In genomic region chr16:18452361-18452862, GRCm38 (mm10) we compare ENCODE assay signal across 14 mouse cellular contexts. TPM values are rescaled to one million over a fixed set of nuclear protein-coding genes. Genes with fewer than 3 reads are reported as not detected.
DNase-seq lines count a peak whose midpoint lies in the region; ATAC-seq and TF ChIP-seq lines count a peak whose summit lies in the region.
"Had no signal": no experiment of that assay in that cellular context is flagged by ENCODE, and none has a peak within 500 bp of the region (broad histone marks: within the 10 kb centered on the region; RNA-seq: fewer than 3 reads in every experiment).

No protein-coding gene starts in this region.

- no peak for TF ChIP-seq CTCF in forebrain, postnatal 0 days (IDR thresholded peaks at IDR 0.05; ENCODE audit: low read depth)

- WGBS in forebrain, embryonic 15.5 days = 71% methylated on average over 8 of the region's 8 CpGs
- WGBS in forebrain, postnatal 0 days = 71% methylated on average over 8 of the region's 8 CpGs

- H3K4me2 ChIP-seq in forebrain, embryonic 15.5 days (replicated peaks) = no peak overlapping the region
- no peak overlapping the region for H3K4me2 ChIP-seq in forebrain, postnatal 0 days (ENCODE audit: low read depth)
- H3K4me2 ChIP-seq: neural tube, embryonic 12.5 days had no signal

- no peak overlapping the region for H3K4me3 ChIP-seq in forebrain, embryonic 15.5 days
- H3K4me3 ChIP-seq in forebrain, postnatal 0 days (ENCODE audit: low read depth, low read length) = no peak overlapping the region
- H3K4me3 ChIP-seq: midbrain, embryonic 10.5 days; neural tube, embryonic 12.5 days had no signal

- peaks cover 4% of the 10 kb centered on the region; the same call in 1 of the 2 replicates for H3K36me3 ChIP-seq in forebrain, embryonic 15.5 days
- H3K36me3 ChIP-seq in forebrain, postnatal 0 days (ENCODE audit: insufficient read depth) = peaks cover 14% of the 10 kb centered on the region; the same call in 1 of the 2 replicates
- H3K36me3 ChIP-seq: neural tube, embryonic 12.5 days had no signal

- H3K27me3 ChIP-seq in forebrain, embryonic 15.5 days = no peaks in the 10 kb centered on the region
- no peaks in the 10 kb centered on the region for H3K27me3 ChIP-seq in forebrain, postnatal 0 days (ENCODE audit: insufficient read depth, low read length)
- H3K27me3 ChIP-seq: neural tube, embryonic 12.5 days had no signal

- ATAC-seq in forebrain, embryonic 15.5 days (replicated peaks) = no peak
- no peak for ATAC-seq in forebrain, postnatal 0 days

- DNase-seq in forebrain, postnatal 0 days = no peak
- DNase-seq in right cerebral cortex, postnatal 25 days = peak; percentile 49
- no peak for DNase-seq in right cerebral cortex, postnatal 10 days (ENCODE audit: low spot score in 2 of 2)
- peak; percentile 49 for DNase-seq in layer of hippocampus, adult 11-12 months (ENCODE audit: low spot score)
- DNase-seq in spleen, postnatal 36 days (ENCODE audit: low spot score in 2 of 2) = no peak
- DNase-seq in kidney, adult 8-10 months = no peak
- DNase-seq in T-cell, adult 2 months (ENCODE audit: low spot score) = no peak
- DNase-seq: gastrocnemius, postnatal 14 days; heart, postnatal 36 days; lung, adult 2 months; spleen, adult 18-20 months had no signal

- H3K9ac ChIP-seq in forebrain, embryonic 15.5 days (replicated peaks) = no peak overlapping the region
- no peak overlapping the region for H3K9ac ChIP-seq in forebrain, postnatal 0 days
- H3K9ac ChIP-seq: neural tube, embryonic 12.5 days had no signal

- H3K9me3 ChIP-seq in forebrain, embryonic 15.5 days = no peaks in the 10 kb centered on the region
- no peaks in the 10 kb centered on the region for H3K9me3 ChIP-seq in forebrain, postnatal 0 days (ENCODE audit: low read length)
- H3K9me3 ChIP-seq: midbrain, embryonic 10.5 days; neural tube, embryonic 12.5 days had no signal

- peaks cover 10% of the 10 kb centered on the region for H3K4me1 ChIP-seq in forebrain, embryonic 15.5 days
- H3K4me1 ChIP-seq in forebrain, postnatal 0 days (ENCODE audit: insufficient read depth) = no peaks in the 10 kb centered on the region

- 0 out of 2 replicates have a peak overlapping the region, but pooled peaks have one; percentile 4 for H3K27ac ChIP-seq in forebrain, embryonic 15.5 days (replicated peaks)
- H3K27ac ChIP-seq in forebrain, postnatal 0 days (ENCODE audit: low read depth, low read length) = no peak overlapping the region
- H3K27ac ChIP-seq: neural tube, embryonic 12.5 days had no signal

RNA-seq across cellular contexts. Expression of gene Comt, which starts 25.8 kb away (rescaled TPM):
- 83.0 and 84.4 TPM in 2 replicates for polyA plus RNA-seq in forebrain, embryonic 15.5 days (2015; fragmentation: Nextera tagmentation; extraction: Ambion mirVana)
- 65.6 and 68.4 TPM in 2 replicates for total RNA-seq in forebrain, postnatal 0 days (2014; rRNA removed)
- 79.9 and 105 TPM in 2 replicates for polyA plus RNA-seq in forebrain, postnatal 0 days (2015; fragmentation: Nextera tagmentation; extraction: Ambion mirVana)

RNA-seq across cellular contexts. Expression of gene Txnrd2, which starts 26.2 kb away (rescaled TPM):
- 24.2 and 26.3 TPM in 2 replicates for polyA plus RNA-seq in forebrain, embryonic 15.5 days (2015; fragmentation: Nextera tagmentation; extraction: Ambion mirVana)
- 9.7 and 11.5 TPM in 2 replicates for total RNA-seq in forebrain, postnatal 0 days (2014; rRNA removed)
- 28.0 and 34.4 TPM in 2 replicates for polyA plus RNA-seq in forebrain, postnatal 0 days (2015; fragmentation: Nextera tagmentation; extraction: Ambion mirVana)

RNA-seq across cellular contexts. Expression of gene Gnb1l, which starts 46.1 kb away (rescaled TPM):
- polyA plus RNA-seq in forebrain, embryonic 15.5 days (2015; fragmentation: Nextera tagmentation; extraction: Ambion mirVana) = 16.0 and 16.4 TPM in 2 replicates
- 12.3 and 13.0 TPM in 2 replicates for total RNA-seq in forebrain, postnatal 0 days (2014; rRNA removed)
- polyA plus RNA-seq in forebrain, postnatal 0 days (2015; fragmentation: Nextera tagmentation; extraction: Ambion mirVana) = 16.9 and 20.7 TPM in 2 replicates

RNA-seq across cellular contexts. Expression of gene Rtl10, which starts 46.3 kb away (rescaled TPM):
- polyA plus RNA-seq in forebrain, embryonic 15.5 days (2015; fragmentation: Nextera tagmentation; extraction: Ambion mirVana) = 3.4 and 3.5 TPM in 2 replicates
- total RNA-seq in forebrain, postnatal 0 days (2014; rRNA removed) = 3.8 and 7.7 TPM in 2 replicates
- 2.5 and 2.9 TPM in 2 replicates for polyA plus RNA-seq in forebrain, postnatal 0 days (2015; fragmentation: Nextera tagmentation; extraction: Ambion mirVana)

Comparison
In these comparisons a context has a peak if more than half of its experiments do, and no peak if none do; other contexts are left out.
1. DNase-seq: peak in right cerebral cortex, postnatal 25 days (single experiment) and layer of hippocampus, adult 11-12 months (single experiment); none in forebrain, postnatal 0 days (single experiment), right cerebral cortex, postnatal 10 days (0 of 2), spleen, postnatal 36 days (0 of 2), kidney, adult 8-10 months (0 of 2) and T-cell, adult 2 months (single experiment).